Mouse (Mus musculus) cortical plate, adult 2 months (tissue): Measurements from ENCODE around the gene Actl6b.

Experiments
- CTCF ChIP-seq: fragments of 200-500 bp; IDR thresholded peaks from 2 replicates; pipeline ENCODE4 v1.5.1; 2011; ENCODE audit warnings: mild to moderate bottlenecking, control low read depth, low read length; ENCODE audit not compliant: insufficient read depth; ENCODE audit errors: extremely low read depth
- POLR2A ChIP-seq: fragments of 200-500 bp; IDR thresholded peaks from 2 replicates; pipeline ENCODE4 v1.6.1; 2011; ENCODE audit warnings: mild to moderate bottlenecking, low read length, control low read depth; ENCODE audit not compliant: insufficient read depth; ENCODE audit errors: extremely low read depth

- TF ChIP-seq POLR2A (no peak), CTCF (no peak)
Measured at GRCm38 (mm10) chr5:137510573-137511390, 42.5 kb upstream of the Actl6b start.
